Comparison of ENCODE assay signal across 19 mouse cellular contexts in the genomic region with DNA sequence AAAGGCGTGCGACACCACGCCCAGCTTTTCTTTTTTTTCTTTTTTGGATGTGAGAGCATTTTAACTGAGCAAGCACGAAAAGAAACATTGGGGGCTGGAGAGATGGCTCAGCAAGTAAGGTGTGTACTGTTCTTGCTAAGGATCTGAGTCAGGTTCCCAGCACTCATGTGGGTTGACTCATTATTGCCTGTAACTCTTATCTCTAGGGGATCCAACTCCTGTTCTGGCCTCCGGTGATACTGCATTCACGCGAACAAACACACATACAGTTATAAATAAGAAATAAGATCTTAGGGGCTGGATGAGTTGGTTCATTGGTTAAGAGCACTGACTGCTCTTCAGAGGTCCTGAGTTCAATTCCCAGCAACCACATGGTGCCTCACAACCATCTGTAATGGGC. TPM values are rescaled to one million over a fixed set of nuclear protein-coding genes. Genes with fewer than 3 reads are reported as not detected.
"Had no signal": no experiment of that assay in that cellular context is flagged by ENCODE, and none has a peak within 500 bp of the region (broad histone marks: within the 10 kb centered on the region; RNA-seq: fewer than 3 reads in every experiment).

No protein-coding gene starts in this region.

- H3K4me3 ChIP-seq: lung, embryonic 15.5 days; megakaryocyte, embryonic 14.5 days; midbrain, embryonic 10.5 days; midbrain, embryonic 12.5 days; neural tube, embryonic 12.5 days; stomach, embryonic 15.5 days had no signal

- DNase-seq: lung, adult 2 months; lung, postnatal 14 days; lung, postnatal 36 days; midbrain, embryonic 14.5 days; right cerebral cortex, postnatal 14 days; thymus, adult 2 months; thymus, postnatal 25 days; thymus, postnatal 4 days had no signal

- H3K36me3 ChIP-seq: lung, embryonic 15.5 days; midbrain, embryonic 10.5 days; midbrain, embryonic 12.5 days; neural tube, embryonic 12.5 days; stomach, embryonic 15.5 days had no signal

- H3K4me2 ChIP-seq: lung, embryonic 15.5 days; midbrain, embryonic 12.5 days; neural tube, embryonic 12.5 days; stomach, embryonic 15.5 days had no signal

- H3K27me3 ChIP-seq: lung, embryonic 15.5 days; megakaryocyte, embryonic 14.5 days; midbrain, embryonic 12.5 days; neural tube, embryonic 12.5 days; stomach, embryonic 15.5 days had no signal

- H3K9ac ChIP-seq: lung, embryonic 15.5 days; midbrain, embryonic 12.5 days; neural tube, embryonic 12.5 days; stomach, embryonic 15.5 days had no signal

- H3K27ac ChIP-seq: lung, embryonic 15.5 days; macrophage; midbrain, embryonic 10.5 days; midbrain, embryonic 12.5 days; neural tube, embryonic 12.5 days; stomach, embryonic 15.5 days; stomach, postnatal 0 days had no signal

- ATAC-seq: lung, postnatal 0 days; midbrain, embryonic 16.5 days had no signal

- H3K9me3 ChIP-seq: lung, embryonic 15.5 days; megakaryocyte, embryonic 14.5 days; midbrain, embryonic 10.5 days; midbrain, embryonic 12.5 days; neural tube, embryonic 12.5 days; stomach, embryonic 15.5 days had no signal

RNA-seq across cellular contexts. Expression of a gene that starts 39.9 kb away (rescaled TPM):
- total RNA-seq: neutrophil, adult 5-6 weeks had no signal
